Mouse (Mus musculus) heart, embryonic 15.5 days (tissue): ENCODE results near the gene Six5. TPM values are rescaled to one million over a fixed set of nuclear protein-coding genes. Genes with fewer than 3 reads are reported as not detected.

Source experiments
- ATAC-seq: fragments of 200-750 bp; cut with Nextera tagmentation; replicated peaks from 2 replicates; pipeline ENCODE4 v1.8.0; 2017; ENCODE audit warnings: low read depth, moderate TSS enrichment; ENCODE audit not compliant: insufficient number of reproducible peaks, insufficient read depth, low FRiP score
- H3K27ac ChIP-seq: fragments of 300-500 bp; sonication (generic); 2 replicates; pipeline ENCODE4 v1.5.1; 2015; ENCODE audit warnings: mild to moderate bottlenecking, inconsistent platforms
- H3K27me3 ChIP-seq: fragments of 300-500 bp; sonication (generic); 2 replicates; pipeline ENCODE4 v1.6.1; 2015; ENCODE audit warnings: inconsistent platforms
- H3K36me3 ChIP-seq: fragments of 300-500 bp; sonication (generic); 2 replicates; pipeline ENCODE4 v1.6.1; 2015; ENCODE audit warnings: mild to moderate bottlenecking, inconsistent platforms
- H3K4me1 ChIP-seq: fragments of 300-500 bp; sonication (generic); replicated peaks from 2 replicates; pipeline ENCODE4 v1.6.1; 2015; ENCODE audit warnings: inconsistent platforms
- H3K4me2 ChIP-seq: fragments of 300-500 bp; sonication (generic); 2 replicates; pipeline ENCODE4 v1.6.1; 2015; ENCODE audit warnings: inconsistent platforms, mild to moderate bottlenecking, moderate library complexity
- H3K4me3 ChIP-seq: fragments of 300-500 bp; sonication (generic); 2 replicates; pipeline ENCODE4 v1.5.1; 2015; ENCODE audit warnings: mild to moderate bottlenecking, inconsistent platforms
- H3K9ac ChIP-seq: fragments of 300-500 bp; sonication (generic); 2 replicates; pipeline ENCODE4 v1.6.1; 2015; ENCODE audit warnings: mild to moderate bottlenecking, inconsistent platforms
- H3K9me3 ChIP-seq: fragments of 300-500 bp; sonication (generic); replicated peaks from 2 replicates; pipeline ENCODE4 v1.6.1; 2016; ENCODE audit warnings: inconsistent platforms
- WGBS: fragments of 180-500 bp; shearing (Covaris S2); methylation state at CpG from one replicate; pipeline ENCODE4 v1.1.7; 2015; ENCODE audit warnings: mixed read lengths; 5-methylcytosine and 5-hydroxymethylcytosine counted together
- polyA plus RNA-seq: library from polyadenylated mRNA; unstranded; fragments of >200 nt; fragmentation: Nextera tagmentation; extraction: Ambion mirVana; gene quantifications from 2 replicates; pipeline ENCODE4 v1.2.1, GENCODE M21; 2015

Gene Six5
- polyA plus RNA-seq, 1 experiment from 2014 or later, result 4.9 TPM

GRCm38 (mm10) chr7:19121686-19122085 is 27.3 kb downstream of the Six5 start:
- ATAC-seq, result no peak
- peaks cover 17% of the 10 kb centered on the region for H3K4me1 ChIP-seq
- H3K9me3 ChIP-seq, result no peaks in the 10 kb centered on the region
- H3K27me3 ChIP-seq, result no peaks in the 10 kb centered on the region
- no peak overlapping the region for H3K27ac ChIP-seq
- WGBS, result 80% methylated on average over 4 of the region's 4 CpGs
- no peak overlapping the region for H3K9ac ChIP-seq
- no peak overlapping the region for H3K4me2 ChIP-seq
- no peak overlapping the region for H3K4me3 ChIP-seq
- no peaks in the 10 kb centered on the region for H3K36me3 ChIP-seq

- Histone ChIP-seq H3K36me3 (no peaks in the 10 kb centered on the region), H3K9ac (no peak overlapping the region; the same call in 1 of the 2 replicates), H3K9me3 (no peaks in the 10 kb centered on the region)
Observed at GRCm38 (mm10) chr7:19124713-19125112, 30.3 kb downstream of the Six5 start.

DNA sequence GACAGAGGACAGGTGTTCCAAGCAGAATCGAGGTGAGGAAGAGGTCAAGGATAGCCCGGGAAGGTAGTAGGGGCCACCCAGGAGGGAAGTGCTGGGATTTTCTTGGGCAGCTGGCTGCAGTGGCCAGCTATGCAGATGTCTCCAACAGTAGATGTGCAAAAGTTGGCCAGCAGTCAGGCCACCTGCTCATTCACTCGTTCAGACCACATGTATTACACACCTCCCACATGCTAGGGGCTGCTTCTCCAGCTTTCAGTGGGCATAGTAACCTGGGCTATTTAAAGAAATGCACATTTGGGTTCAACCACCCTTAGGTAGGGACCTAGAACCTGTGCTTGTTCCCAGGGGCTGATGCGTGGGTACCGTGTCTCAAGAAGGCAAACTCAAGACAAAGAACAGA is 33.4 kb downstream of the Six5 start:
- H3K4me3 ChIP-seq, result no peak overlapping the region
- no peaks in the 10 kb centered on the region for H3K9me3 ChIP-seq
- H3K27me3 ChIP-seq, result no peaks in the 10 kb centered on the region
- H3K9ac ChIP-seq, result no peak overlapping the region
- no peaks in the 10 kb centered on the region for H3K36me3 ChIP-seq
- H3K27ac ChIP-seq, result no peak overlapping the region
- WGBS, result 83% methylated on average over 5 of the region's 5 CpGs
- peaks cover 18% of the 10 kb centered on the region for H3K4me1 ChIP-seq
- ATAC-seq, result no peak
- H3K4me2 ChIP-seq, result no peak overlapping the region

More at GRCm38 (mm10) chr7:19124713-19125112, 30.3 kb downstream of the Six5 start:
- no peak for ATAC-seq
- Histone ChIP-seq H3K4me3 (no peak overlapping the region), H3K27ac (no peak overlapping the region), H3K4me1 (peaks cover 10% of the 10 kb centered on the region), H3K27me3 (no peaks in the 10 kb centered on the region), H3K4me2 (no peak overlapping the region)
- 82% methylated on average over 6 of the region's 6 CpGs for WGBS

GRCm38 (mm10) chr7:19129396-19129795 is 35.0 kb downstream of the Six5 start:
- no peak overlapping the region for H3K9ac ChIP-seq
- H3K4me2 ChIP-seq, result no peak overlapping the region
- no peak for ATAC-seq
- no peaks in the 10 kb centered on the region for H3K27me3 ChIP-seq
- peaks cover 18% of the 10 kb centered on the region for H3K4me1 ChIP-seq
- H3K9me3 ChIP-seq, result no peaks in the 10 kb centered on the region
- 97% methylated on average over 5 of the region's 5 CpGs for WGBS
- no peaks in the 10 kb centered on the region for H3K36me3 ChIP-seq
- H3K4me3 ChIP-seq, result no peak overlapping the region
- no peak overlapping the region for H3K27ac ChIP-seq

GRCm38 (mm10) chr7:19130657-19131056 is 36.3 kb downstream of the Six5 start:
- Histone ChIP-seq H3K27ac (peak overlapping the region; percentile 87), H3K9me3 (no peaks in the 10 kb centered on the region), H3K36me3 (peaks cover 3% of the 10 kb centered on the region; the same call in 1 of the 2 replicates), H3K4me3 (peak overlapping the region; percentile 57), H3K27me3 (no peaks in the 10 kb centered on the region), H3K4me2 (peak overlapping the region; percentile 79), H3K9ac (peak overlapping the region; percentile 41; the same call in 1 of the 2 replicates), H3K4me1 (peaks cover 16% of the 10 kb centered on the region)
- ATAC-seq, result no peak
- WGBS, result 26% methylated on average over 4 of the region's 4 CpGs

DNA sequence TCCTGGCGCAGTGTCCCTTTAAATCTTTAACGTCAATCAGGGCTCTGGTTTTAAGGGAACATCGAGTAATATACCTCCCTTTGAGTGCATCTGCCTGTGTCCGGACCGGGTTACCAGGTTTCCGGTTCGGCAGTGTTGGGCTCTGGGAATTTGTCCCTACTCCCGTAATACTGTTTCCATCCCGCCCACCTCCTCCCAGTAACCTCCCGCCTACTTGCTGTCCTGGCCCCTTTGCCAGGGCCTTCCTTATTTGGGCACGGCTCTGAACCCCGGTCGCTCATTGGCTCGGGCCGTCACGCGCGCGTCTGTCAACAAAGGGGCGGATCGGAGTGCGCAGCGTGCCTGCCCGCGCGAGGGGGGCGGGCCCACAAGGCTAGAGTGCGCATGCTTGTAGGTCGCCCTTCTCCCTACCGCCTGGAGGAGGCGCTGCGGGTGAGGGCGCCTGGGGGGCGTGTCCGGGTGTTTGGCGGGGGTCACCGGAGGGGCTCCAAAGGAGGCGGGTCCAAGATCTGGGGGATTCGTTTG is 37.0 kb downstream of the Six5 start:
- peak; percentile 99 for ATAC-seq
- Histone ChIP-seq H3K4me3 (peak overlapping the region; percentile 57), H3K36me3 (peaks cover 10% of the 10 kb centered on the region), H3K27ac (peak overlapping the region; percentile 87), H3K9me3 (no peaks in the 10 kb centered on the region), H3K4me2 (peak overlapping the region; percentile 79), H3K9ac (peak overlapping the region; percentile 46), H3K4me1 (peaks cover 16% of the 10 kb centered on the region), H3K27me3 (no peaks in the 10 kb centered on the region)
- WGBS, result under 1% methylated on average over 39 of the region's 39 CpGs

- peaks cover 4% of the 10 kb centered on the region for H3K4me1 ChIP-seq
- H3K27ac ChIP-seq, result no peak overlapping the region
- no peak overlapping the region for H3K4me3 ChIP-seq
- no peak overlapping the region for H3K9ac ChIP-seq
- no peak overlapping the region for H3K4me2 ChIP-seq
- H3K27me3 ChIP-seq, result no peaks in the 10 kb centered on the region
- 91% methylated on average over 13 of the region's 13 CpGs for WGBS
- no peaks in the 10 kb centered on the region for H3K9me3 ChIP-seq
- peaks cover 52% of the 10 kb centered on the region for H3K36me3 ChIP-seq
- no peak for ATAC-seq
Observed at GRCm38 (mm10) chr7:19136168-19136567, 41.8 kb downstream of the Six5 start.

GRCm38 (mm10) chr7:19136673-19137334 is 42.4 kb downstream of the Six5 start:
- WGBS, result 89% methylated on average over 38 of the region's 38 CpGs
- peaks cover 52% of the 10 kb centered on the region for H3K36me3 ChIP-seq
- ATAC-seq, result no peak

GRCm38 (mm10) chr7:19137380-19137779 is 43.0 kb downstream of the Six5 start:
- H3K4me2 ChIP-seq, result no peak overlapping the region
- ATAC-seq, result no peak
- no peaks in the 10 kb centered on the region for H3K4me1 ChIP-seq
- no peaks in the 10 kb centered on the region for H3K9me3 ChIP-seq
- no peaks in the 10 kb centered on the region for H3K27me3 ChIP-seq
- no peak overlapping the region for H3K27ac ChIP-seq
- 47% methylated on average over 5 of the region's 5 CpGs for WGBS
- no peak overlapping the region for H3K9ac ChIP-seq
- H3K4me3 ChIP-seq, result no peak overlapping the region
- H3K36me3 ChIP-seq, result peaks cover 52% of the 10 kb centered on the region

More at GRCm38 (mm10) chr7:19136673-19137334, 42.4 kb downstream of the Six5 start:
- no peak overlapping the region for H3K27ac ChIP-seq
- H3K9me3 ChIP-seq, result no peaks in the 10 kb centered on the region
- no peak overlapping the region for H3K4me3 ChIP-seq
- H3K4me1 ChIP-seq, result peaks cover 3% of the 10 kb centered on the region
- H3K4me2 ChIP-seq, result no peak overlapping the region
- no peak overlapping the region for H3K9ac ChIP-seq
- no peaks in the 10 kb centered on the region for H3K27me3 ChIP-seq

DNA sequence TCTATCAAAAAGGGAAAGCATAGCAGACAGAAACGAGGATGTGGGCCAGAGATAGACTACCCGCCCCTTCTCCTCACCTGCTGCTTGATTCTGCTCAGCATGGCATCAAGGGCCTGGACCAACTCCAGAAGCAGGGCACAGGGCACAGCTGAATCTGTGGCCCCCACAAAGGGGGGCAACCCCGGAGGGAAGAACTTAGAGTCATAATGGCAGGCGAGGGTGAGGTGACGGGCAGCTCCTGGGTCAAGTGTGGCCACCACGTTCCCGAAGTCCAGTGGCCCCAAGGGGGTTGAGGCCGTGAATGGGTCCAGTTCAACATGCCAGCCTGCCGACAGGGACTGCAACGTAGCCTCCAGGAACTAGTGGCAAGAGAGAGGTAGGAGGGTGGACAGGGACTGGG is 52.4 kb downstream of the Six5 start:
- Histone ChIP-seq H3K9me3 (no peaks in the 10 kb centered on the region), H3K27me3 (no peaks in the 10 kb centered on the region), H3K4me2 (no peak overlapping the region), H3K27ac (no peak overlapping the region), H3K36me3 (peaks cover 7% of the 10 kb centered on the region), H3K4me3 (no peak overlapping the region), H3K9ac (no peak overlapping the region), H3K4me1 (peaks cover 19% of the 10 kb centered on the region)
- WGBS, result 85% methylated on average over 10 of the region's 10 CpGs
- ATAC-seq, result no peak

- Histone ChIP-seq H3K4me2 (peak overlapping the region; percentile 90; the same call in 1 of the 2 replicates), H3K36me3 (peaks cover 12% of the 10 kb centered on the region), H3K27me3 (no peaks in the 10 kb centered on the region), H3K4me1 (peaks cover 19% of the 10 kb centered on the region), H3K9ac (no peak overlapping the region), H3K9me3 (no peaks in the 10 kb centered on the region), H3K27ac (no peak overlapping the region), H3K4me3 (no peak overlapping the region; the same call in 1 of the 2 replicates)
- no peak for ATAC-seq
- 46% methylated on average over 6 of the region's 6 CpGs for WGBS
Observed at GRCm38 (mm10) chr7:19147497-19148045, 53.2 kb downstream of the Six5 start.
